Mouse (Mus musculus): ENCODE data around the gene Tbcel. TPM values are rescaled to one million over a fixed set of nuclear protein-coding genes. Genes with fewer than 3 reads are reported as not detected.

The Tbcel gene
- total and polyA plus RNA-seq, 2 experiments = 22.2 to 34.3 TPM

- Histone ChIP-seq H3K27ac (replicated peaks; ENCODE audit: insufficient read depth, low read depth, low read length) (no peak overlapping the region), H3K36me3 (ENCODE audit: control insufficient read depth, insufficient read depth, low read length) (no peaks in the 10 kb centered on the region), H3K4me3 (ENCODE audit: insufficient read depth, low read depth, low read length) (no peak overlapping the region), H3K9ac (ENCODE audit: low read depth, low read length) (no peak overlapping the region), H3K79me2 (ENCODE audit: control insufficient read depth, insufficient read depth, low read length) (no peaks in the 10 kb centered on the region), H3K27me3 (ENCODE audit: control insufficient read depth, insufficient read depth, low read length) (no peaks in the 10 kb centered on the region), H3K4me1 (ENCODE audit: control insufficient read depth, insufficient read depth, low read length) (0 out of 2 replicates have a peak, but pooled peaks cover 1% of the 10 kb centered on the region)
- TF ChIP-seq POLR2A (IDR thresholded peaks at IDR 0.05; ENCODE audit: extremely low read depth, insufficient read depth, low read length) (no peak), CTCF (IDR thresholded peaks at IDR 0.05; ENCODE audit: low read depth, low read length) (no peak)
- no peak for DNase-seq (ENCODE audit: extremely low read depth, low read depth, low spot score)
- WGBS = 49% methylated on average over 6 of the region's 6 CpGs
Measured at GRCm38 (mm10) chr9:42533041-42533440, 25.4 kb upstream of the Tbcel start.

- TF ChIP-seq CTCF (IDR thresholded peaks at IDR 0.05; ENCODE audit: low read depth, low read length) (no peak), POLR2A (IDR thresholded peaks at IDR 0.05; ENCODE audit: extremely low read depth, insufficient read depth, low read length) (no peak)
- no peak for DNase-seq (ENCODE audit: extremely low read depth, low read depth, low spot score)
- H3K36me3 ChIP-seq (ENCODE audit: control insufficient read depth, insufficient read depth, low read length) = no peaks in the 10 kb centered on the region
- H3K27me3 ChIP-seq (ENCODE audit: control insufficient read depth, insufficient read depth, low read length) = no peaks in the 10 kb centered on the region
- no peaks in the 10 kb centered on the region for H3K79me2 ChIP-seq (ENCODE audit: control insufficient read depth, insufficient read depth, low read length)
- WGBS = 63% methylated on average over 3 of the region's 3 CpGs
- H3K4me3 ChIP-seq (ENCODE audit: insufficient read depth, low read depth, low read length) = no peak overlapping the region
- H3K9ac ChIP-seq (ENCODE audit: low read depth, low read length) = no peak overlapping the region
- 0 out of 2 replicates have a peak, but pooled peaks cover 1% of the 10 kb centered on the region for H3K4me1 ChIP-seq (ENCODE audit: control insufficient read depth, insufficient read depth, low read length)
- H3K27ac ChIP-seq (replicated peaks; ENCODE audit: insufficient read depth, low read depth, low read length) = no peak overlapping the region
Measured at GRCm38 (mm10) chr9:42531951-42532350, 24.3 kb upstream of the Tbcel start.

- Histone ChIP-seq H3K27ac (replicated peaks; ENCODE audit: insufficient read depth, low read depth, low read length) (no peak overlapping the region), H3K9ac (ENCODE audit: low read depth, low read length) (no peak overlapping the region), H3K4me3 (ENCODE audit: insufficient read depth, low read depth, low read length) (no peak overlapping the region), H3K36me3 (ENCODE audit: control insufficient read depth, insufficient read depth, low read length) (no peaks in the 10 kb centered on the region), H3K79me2 (ENCODE audit: control insufficient read depth, insufficient read depth, low read length) (no peaks in the 10 kb centered on the region), H3K27me3 (ENCODE audit: control insufficient read depth, insufficient read depth, low read length) (no peaks in the 10 kb centered on the region), H3K4me1 (ENCODE audit: control insufficient read depth, insufficient read depth, low read length) (0 out of 2 replicates have a peak, but pooled peaks cover 1% of the 10 kb centered on the region)
- DNase-seq (ENCODE audit: extremely low read depth, low read depth, low spot score) = no peak
- TF ChIP-seq CTCF (IDR thresholded peaks at IDR 0.05; ENCODE audit: low read depth, low read length) = no peak
- TF ChIP-seq POLR2A (IDR thresholded peaks at IDR 0.05; ENCODE audit: extremely low read depth, insufficient read depth, low read length) = no peak
- WGBS = 84% methylated on average over 7 of the region's 7 CpGs
Measured at GRCm38 (mm10) chr9:42530221-42531152, 22.9 kb upstream of the Tbcel start.

- Histone ChIP-seq H3K79me2 (ENCODE audit: control insufficient read depth, insufficient read depth, low read length) (no peaks in the 10 kb centered on the region), H3K4me3 (ENCODE audit: insufficient read depth, low read depth, low read length) (peak overlapping the region; percentile 26), H3K9ac (ENCODE audit: low read depth, low read length) (no peak overlapping the region), H3K36me3 (ENCODE audit: control insufficient read depth, insufficient read depth, low read length) (no peaks in the 10 kb centered on the region), H3K27me3 (ENCODE audit: control insufficient read depth, insufficient read depth, low read length) (no peaks in the 10 kb centered on the region), H3K4me1 (ENCODE audit: control insufficient read depth, insufficient read depth, low read length) (no peaks in the 10 kb centered on the region), H3K27ac (replicated peaks; ENCODE audit: insufficient read depth, low read depth, low read length) (no peak overlapping the region)
- 54% methylated on average over 36 of the region's 36 CpGs for WGBS
- no peak for TF ChIP-seq CTCF (IDR thresholded peaks at IDR 0.05; ENCODE audit: low read depth, low read length)
- no peak for TF ChIP-seq POLR2A (IDR thresholded peaks at IDR 0.05; ENCODE audit: extremely low read depth, insufficient read depth, low read length)
- DNase-seq (ENCODE audit: extremely low read depth, low read depth, low spot score) = no peak
Measured at GRCm38 (mm10) chr9:42520587-42521084, 13.0 kb upstream of the Tbcel start.

- no peaks in the 10 kb centered on the region for H3K36me3 ChIP-seq (ENCODE audit: control insufficient read depth, insufficient read depth, low read length)
- 70% methylated on average over 14 of the region's 14 CpGs for WGBS
- H3K9ac ChIP-seq (ENCODE audit: low read depth, low read length) = no peak overlapping the region
- H3K4me1 ChIP-seq (ENCODE audit: control insufficient read depth, insufficient read depth, low read length) = no peaks in the 10 kb centered on the region
- no peak overlapping the region for H3K27ac ChIP-seq (replicated peaks; ENCODE audit: insufficient read depth, low read depth, low read length)
- no peak overlapping the region for H3K4me3 ChIP-seq (ENCODE audit: insufficient read depth, low read depth, low read length)
- TF ChIP-seq POLR2A (IDR thresholded peaks at IDR 0.05; ENCODE audit: extremely low read depth, insufficient read depth, low read length) = no peak
- no peak for TF ChIP-seq CTCF (IDR thresholded peaks at IDR 0.05; ENCODE audit: low read depth, low read length)
- no peak for DNase-seq (ENCODE audit: extremely low read depth, low read depth, low spot score)
- H3K27me3 ChIP-seq (ENCODE audit: control insufficient read depth, insufficient read depth, low read length) = no peaks in the 10 kb centered on the region
- no peaks in the 10 kb centered on the region for H3K79me2 ChIP-seq (ENCODE audit: control insufficient read depth, insufficient read depth, low read length)
Measured at GRCm38 (mm10) chr9:42518163-42518562, 10.6 kb upstream of the Tbcel start.

- TF ChIP-seq CTCF (IDR thresholded peaks at IDR 0.05; ENCODE audit: low read depth, low read length) = no peak
- no peak for TF ChIP-seq POLR2A (IDR thresholded peaks at IDR 0.05; ENCODE audit: extremely low read depth, insufficient read depth, low read length)
- peaks cover 10% of the 10 kb centered on the region for H3K4me1 ChIP-seq (ENCODE audit: control insufficient read depth, insufficient read depth, low read length)
- no peaks in the 10 kb centered on the region for H3K36me3 ChIP-seq (ENCODE audit: control insufficient read depth, insufficient read depth, low read length)
- no peak overlapping the region for H3K4me3 ChIP-seq (ENCODE audit: insufficient read depth, low read depth, low read length)
- no peaks in the 10 kb centered on the region for H3K27me3 ChIP-seq (ENCODE audit: control insufficient read depth, insufficient read depth, low read length)
- DNase-seq (ENCODE audit: extremely low read depth, low read depth, low spot score) = peak; percentile 59
- H3K27ac ChIP-seq (replicated peaks; ENCODE audit: insufficient read depth, low read depth, low read length) = no peak overlapping the region
- H3K79me2 ChIP-seq (ENCODE audit: control insufficient read depth, insufficient read depth, low read length) = no peaks in the 10 kb centered on the region
- H3K9ac ChIP-seq (ENCODE audit: low read depth, low read length) = no peak overlapping the region
- 54% methylated on average over 5 of the region's 5 CpGs for WGBS
Measured at GRCm38 (mm10) chr9:42513159-42513558, 5.5 kb upstream of the Tbcel start.

Measured in liver, adult 2 months (tissue).